Mouse (Mus musculus) MEL (cell line): ENCODE data around the gene Gm10134.

Source experiments
- CTCF ChIP-seq, 3 experiments: IDR thresholded peaks in 2 of 3; conservative IDR thresholded peaks in 1 of 3; 2 replicates each; pipeline ENCODE4 v1.5.1; 2011 to 2012; ENCODE audit warnings: low read length in 3 of 3, low read depth in 2 of 3, mild to moderate bottlenecking in 2 of 3, improper control_type of control experiment in 1 of 3, inconsistent platforms in 1 of 3, mixed read lengths in 1 of 3, moderate library complexity in 1 of 3; ENCODE audit not compliant: control insufficient read depth in 1 of 3, insufficient read depth in 1 of 3, poor library complexity in 1 of 3, severe bottlenecking in 1 of 3
- ELF1 ChIP-seq: IDR thresholded peaks from 2 replicates; pipeline ENCODE4 v1.6.1; 2014; ENCODE audit warnings: low read depth, mild to moderate bottlenecking, inconsistent platforms, low read length, improper control_type of control experiment, moderate library complexity
- EP300 ChIP-seq, 2 experiments: IDR thresholded peaks; 2 replicates each; pipeline ENCODE4 v1.6.1; 2011; ENCODE audit warnings: improper control_type of control experiment in 2 of 2, low read length in 2 of 2, low read depth in 1 of 2, mild to moderate bottlenecking in 1 of 2
- MAFK ChIP-seq: IDR thresholded peaks from 2 replicates; pipeline ENCODE4 v1.6.1; 2011; ENCODE audit warnings: low read depth, mild to moderate bottlenecking, low read length, improper control_type of control experiment, borderline replicate concordance
- TBP ChIP-seq: IDR thresholded peaks from 2 replicates; pipeline ENCODE4 v1.8.0; 2011; ENCODE audit warnings: low read depth, low read length, improper control_type of control experiment
- TCF12 ChIP-seq: IDR thresholded peaks from 2 replicates; pipeline ENCODE4 v1.6.1; 2014; ENCODE audit warnings: low read depth, mild to moderate bottlenecking, inconsistent platforms, low read length, improper control_type of control experiment, moderate library complexity
- ZC3H11A ChIP-seq: IDR thresholded peaks from 2 replicates; pipeline ENCODE4 v1.6.1; 2012; ENCODE audit warnings: low read depth, mild to moderate bottlenecking, inconsistent platforms, low read length, improper control_type of control experiment

DNA sequence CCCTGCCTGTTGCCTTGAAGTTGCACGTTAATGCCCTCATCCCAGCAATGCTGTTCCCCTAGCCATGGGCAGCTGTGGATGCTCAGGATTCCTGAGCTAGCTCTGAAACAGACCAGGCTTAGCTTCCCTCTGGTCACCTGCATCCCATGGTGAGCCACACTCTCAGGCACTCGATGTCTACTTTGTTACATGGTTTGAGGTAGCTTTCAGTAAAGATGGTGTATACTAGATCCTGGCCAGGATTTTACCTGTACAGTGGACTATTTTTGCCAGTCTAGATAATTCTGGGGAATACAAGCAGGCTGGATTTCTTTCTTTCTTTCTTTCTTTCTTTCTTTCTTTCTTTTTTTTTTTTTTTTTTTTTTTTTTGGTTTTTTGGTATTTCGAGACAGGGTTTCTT, at the start of gene Gm10134:
- TF ChIP-seq TCF12 (no peak), MAFK (no peak), CTCF (IDR thresholded peaks at IDR 0.05 in 2 of 3, conservative IDR thresholded peaks at IDR 0.05 in 1 of 3; ENCODE audit: control insufficient read depth in 1 of 3, insufficient read depth in 1 of 3, low read depth in 2 of 3, low read length in 3 of 3, poor library complexity in 1 of 3, severe bottlenecking in 1 of 3) (no peak), ZC3H11A (no peak), TBP (no peak), ELF1 (no peak), EP300 (IDR thresholded peaks at IDR 0.05; ENCODE audit: low read depth in 1 of 2, low read length in 2 of 2) (no peak)
